ENCODE assay signal across 8 mouse cellular contexts in the genomic region with DNA sequence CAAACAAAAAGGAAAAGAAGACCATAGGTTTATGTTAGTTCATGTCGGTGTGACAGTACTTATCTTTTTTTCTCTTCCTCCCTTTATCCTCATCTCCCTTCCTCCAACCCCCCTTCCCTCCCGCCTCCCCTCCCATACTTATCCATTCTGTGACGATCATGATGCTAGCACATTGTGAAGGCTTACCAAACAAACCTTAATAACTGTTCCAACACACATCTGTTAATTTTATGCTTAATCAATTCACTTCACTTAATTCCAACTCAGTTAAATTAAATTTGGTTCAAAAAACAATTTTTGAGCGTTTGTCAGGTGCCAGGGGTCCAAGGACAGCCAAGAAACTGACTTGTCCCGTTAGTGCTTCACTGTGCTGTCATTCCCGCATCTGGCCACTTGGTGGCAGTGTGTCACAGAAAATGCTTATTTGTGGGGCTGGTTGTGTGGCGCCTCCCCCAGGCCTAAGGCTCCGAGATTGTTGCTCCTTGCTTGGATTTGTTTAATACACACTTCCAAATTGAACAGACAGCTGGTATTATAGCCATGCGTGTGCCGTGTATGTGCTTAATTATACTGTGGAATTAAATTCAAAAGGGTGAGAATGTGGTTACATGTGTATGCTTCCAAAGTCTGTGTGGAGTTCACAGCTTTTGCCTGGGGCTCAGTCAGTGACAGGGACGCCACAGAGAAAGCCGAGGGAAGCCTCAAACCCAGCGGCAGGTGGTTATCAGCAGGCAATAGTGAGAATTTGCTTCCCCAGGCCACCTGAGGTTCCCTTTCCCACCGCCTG.
DNase-seq lines count a peak whose midpoint lies in the region; ATAC-seq and TF ChIP-seq lines count a peak whose summit lies in the region.

No protein-coding gene starts in this region.

- H3K4me3 ChIP-seq in bone marrow macrophage, adult 2 months (ENCODE audit: insufficient read depth, low read length), result no peak overlapping the region
- no peak overlapping the region for H3K4me3 ChIP-seq in embryonic fibroblast, embryonic 13.5 days (ENCODE audit: insufficient read depth, low read length)
- H3K4me3 ChIP-seq in heart, embryonic 10.5 days, result peak overlapping the region; percentile 34
- no peak overlapping the region; the same call in 1 of the 2 replicates for H3K4me3 ChIP-seq in kidney, embryonic 14.5 days (ENCODE audit: low read length)
- no peak overlapping the region for H3K4me3 ChIP-seq in limb, embryonic 14.5 days (replicated peaks; ENCODE audit: low read length)
- no peak overlapping the region for H3K4me3 ChIP-seq in midbrain, postnatal 0 days (ENCODE audit: low read depth, low read length)

- ATAC-seq in kidney, embryonic 14.5 days (ENCODE audit: low FRiP score, low TSS enrichment), result peak; percentile 73
- ATAC-seq in limb, embryonic 14.5 days (ENCODE audit: low FRiP score, low read depth), result peak; percentile 72; the same call in 1 of the 2 replicates
- ATAC-seq in midbrain, postnatal 0 days (ENCODE audit: low FRiP score), result peak; percentile 74

- peak; percentile 89 for DNase-seq in B cell, adult 2 months
- DNase-seq in heart, embryonic 10.5 days (ENCODE audit: low spot score), result peak; percentile 88
- peak; percentile 83 for DNase-seq in limb, embryonic 14.5 days (ENCODE audit: low spot score)
- peak; percentile 89 for DNase-seq in midbrain, postnatal 0 days (ENCODE audit: low spot score)
- DNase-seq in spleen, postnatal 10 days (ENCODE audit: low spot score in 2 of 2), result peak; percentile 76 to 86

- H3K9ac ChIP-seq in kidney, embryonic 14.5 days (ENCODE audit: low read depth, low read length), result no peak overlapping the region
- H3K9ac ChIP-seq in limb, embryonic 14.5 days (ENCODE audit: low read depth, low read length, severe bottlenecking), result no peak overlapping the region
- 0 out of 2 replicates have a peak overlapping the region, but pooled peaks have one; percentile 19 for H3K9ac ChIP-seq in midbrain, postnatal 0 days (replicated peaks; ENCODE audit: low read length, poor library complexity, severe bottlenecking)

- H3K9me3 ChIP-seq in heart, embryonic 10.5 days, result no peaks in the 10 kb centered on the region
- no peaks in the 10 kb centered on the region for H3K9me3 ChIP-seq in kidney, embryonic 14.5 days (ENCODE audit: control insufficient read depth, low read length)
- no peaks in the 10 kb centered on the region for H3K9me3 ChIP-seq in limb, embryonic 14.5 days (ENCODE audit: control insufficient read depth, low read length)
- no peaks in the 10 kb centered on the region for H3K9me3 ChIP-seq in midbrain, postnatal 0 days (ENCODE audit: low read length)

- H3K4me1 ChIP-seq in bone marrow macrophage, adult 2 months (ENCODE audit: control insufficient read depth, insufficient read depth, low read length), result no peaks in the 10 kb centered on the region
- H3K4me1 ChIP-seq in embryonic fibroblast, embryonic 13.5 days (ENCODE audit: control insufficient read depth, insufficient read depth, low read length), result no peaks in the 10 kb centered on the region
- peaks cover 13% of the 10 kb centered on the region for H3K4me1 ChIP-seq in heart, embryonic 10.5 days
- H3K4me1 ChIP-seq in kidney, embryonic 14.5 days (ENCODE audit: control insufficient read depth, insufficient read depth, low read length), result peaks cover 6% of the 10 kb centered on the region; the same call in 1 of the 2 replicates
- H3K4me1 ChIP-seq in limb, embryonic 14.5 days (ENCODE audit: control insufficient read depth, insufficient read depth, low read length), result peaks cover 8% of the 10 kb centered on the region
- H3K4me1 ChIP-seq in midbrain, postnatal 0 days (ENCODE audit: insufficient read depth, low read length), result peaks cover 6% of the 10 kb centered on the region; the same call in 1 of the 2 replicates

- no peak for TF ChIP-seq POLR2A in bone marrow macrophage, adult 2 months (IDR thresholded peaks at IDR 0.05; ENCODE audit: borderline replicate concordance, low read depth, low read length)
- no peak for TF ChIP-seq POLR2A in embryonic fibroblast, embryonic 13.5 days (IDR thresholded peaks at IDR 0.05; ENCODE audit: low read depth, low read length)
- TF ChIP-seq POLR2A in limb, embryonic 14.5 days (IDR thresholded peaks at IDR 0.05; ENCODE audit: borderline replicate concordance, extremely low read depth, insufficient read depth, insufficient read length), result no peak

- no peak overlapping the region for H3K27ac ChIP-seq in bone marrow macrophage, adult 2 months (ENCODE audit: insufficient read depth, low read depth, low read length)
- H3K27ac ChIP-seq in embryonic fibroblast, embryonic 13.5 days (ENCODE audit: insufficient read depth, low read length), result no peak overlapping the region
- H3K27ac ChIP-seq in heart, embryonic 10.5 days, result peak overlapping the region; percentile 69; the same call in 1 of the 2 replicates
- no peak overlapping the region for H3K27ac ChIP-seq in kidney, embryonic 14.5 days (ENCODE audit: low read depth, low read length)
- no peak overlapping the region for H3K27ac ChIP-seq in limb, embryonic 14.5 days (replicated peaks; ENCODE audit: low read depth, low read length)
- H3K27ac ChIP-seq in midbrain, postnatal 0 days (ENCODE audit: low read depth, low read length), result peak overlapping the region; percentile 51; the same call in 1 of the 2 replicates

- no peaks in the 10 kb centered on the region for H3K36me3 ChIP-seq in heart, embryonic 10.5 days
- no peaks in the 10 kb centered on the region for H3K36me3 ChIP-seq in kidney, embryonic 14.5 days (ENCODE audit: control insufficient read depth, insufficient read depth, low read length)
- no peaks in the 10 kb centered on the region for H3K36me3 ChIP-seq in limb, embryonic 14.5 days (ENCODE audit: control insufficient read depth, insufficient read depth, low read length)
- H3K36me3 ChIP-seq in midbrain, postnatal 0 days (ENCODE audit: insufficient read depth, low read length), result no peaks in the 10 kb centered on the region

- 9% methylated on average over 14 of the region's 14 CpGs for WGBS in heart, embryonic 10.5 days
- 18% methylated on average over 14 of the region's 14 CpGs for WGBS in kidney, embryonic 14.5 days
- WGBS in limb, embryonic 14.5 days, result 15% methylated on average over 14 of the region's 14 CpGs
- WGBS in midbrain, postnatal 0 days, result 8% methylated on average over 14 of the region's 14 CpGs

- peak; percentile 97 for TF ChIP-seq CTCF in bone marrow macrophage, adult 2 months (IDR thresholded peaks at IDR 0.05; ENCODE audit: low read depth, low read length)
- peak; percentile 96 for TF ChIP-seq CTCF in embryonic fibroblast, embryonic 13.5 days (IDR thresholded peaks at IDR 0.05; ENCODE audit: borderline replicate concordance, insufficient read depth, low read length)
- TF ChIP-seq CTCF in midbrain, postnatal 0 days (IDR thresholded peaks at IDR 0.05), result peak; percentile 99

- peak overlapping the region; percentile 22; the same call in 1 of the 2 replicates for H3K4me2 ChIP-seq in kidney, embryonic 14.5 days (replicated peaks; ENCODE audit: low read depth, low read length)
- peak overlapping the region; percentile 25 for H3K4me2 ChIP-seq in limb, embryonic 14.5 days (replicated peaks; ENCODE audit: low read depth, low read length, severe bottlenecking)
- no peak overlapping the region; the same call in none of the 2 replicates for H3K4me2 ChIP-seq in midbrain, postnatal 0 days (ENCODE audit: low read depth, low read length, poor library complexity, severe bottlenecking)

- no peaks in the 10 kb centered on the region for H3K27me3 ChIP-seq in heart, embryonic 10.5 days (ENCODE audit: insufficient read depth, poor library complexity, severe bottlenecking)
- H3K27me3 ChIP-seq in kidney, embryonic 14.5 days (ENCODE audit: control insufficient read depth, insufficient read depth, low read length), result no peaks in the 10 kb centered on the region
- no peaks in the 10 kb centered on the region for H3K27me3 ChIP-seq in limb, embryonic 14.5 days (ENCODE audit: control insufficient read depth, insufficient read depth, low read length)
- no peaks in the 10 kb centered on the region for H3K27me3 ChIP-seq in midbrain, postnatal 0 days (ENCODE audit: insufficient read depth, low read length)

Comparison
In these comparisons a context has a peak if more than half of its experiments do, and no peak if none do; other contexts are left out.
1. H3K27ac ChIP-seq: peak in heart, embryonic 10.5 days (single experiment) and midbrain, postnatal 0 days (single experiment); none in bone marrow macrophage, adult 2 months (single experiment), embryonic fibroblast, embryonic 13.5 days (single experiment), kidney, embryonic 14.5 days (single experiment) and limb, embryonic 14.5 days (single experiment).
2. Peak in every context shown above with its lines, with median percentiles within 50 percentile points of each other: DNase-seq, CTCF ChIP-seq and ATAC-seq.